Mouse (Mus musculus) left cerebral cortex, adult 2 months (tissue): ENCODE results near the gene Tmem8. TPM values are rescaled to one million over a fixed set of nuclear protein-coding genes. Genes with fewer than 3 reads are reported as not detected.

ENCODE experiments used
- DNase-seq, 2 experiments: peaks; one replicate each; pipeline ENCODE4 v3.0.0; 2021 to 2022; ENCODE audit warnings: low spot score in 2 of 2, mixed read lengths in 1 of 2; ENCODE audit errors: extremely low spot score in 1 of 2
- H3K27ac ChIP-seq: fragments of 200-600 bp; 2 replicates; pipeline ENCODE4 v1.8.1; 2022
- H3K4me3 ChIP-seq: fragments of 200-600 bp; 2 replicates; pipeline ENCODE4 v1.8.1; 2022
- CTCF ChIP-seq: fragments of 200-600 bp; IDR thresholded peaks from 2 replicates; pipeline ENCODE4 v1.8.1; 2022; ENCODE audit warnings: antibody characterized with exemption, mild to moderate bottlenecking, moderate library complexity
- intact Hi-C: fragments of 180-260 bp; cut with DNase I; formaldehyde crosslinking; loops from one replicate; pipeline ENCODE4 v1.15.1; 2025
- total RNA-seq, 2 experiments: library from RNA; stranded (reverse); gene quantifications; 2 replicates each; pipeline ENCODE4 v1.2.3; 2021

The Tmem8 gene
- total RNA-seq, 2 experiments from 2014 or later = 14.3 to 14.7 TPM

GRCm38 (mm10) chr17:26162736-26163135 lies 49.6 kb downstream of the Tmem8 start:
- DNase-seq = no peak
- no peak overlapping the region for H3K27ac ChIP-seq
- no peak overlapping the region for H3K4me3 ChIP-seq
- no peak for TF ChIP-seq CTCF
- intact Hi-C loops = no loop called here

- no peak overlapping the region for H3K27ac ChIP-seq
- TF ChIP-seq CTCF = no peak
- DNase-seq = no peak
- intact Hi-C loops = no loop called here
- no peak overlapping the region for H3K4me3 ChIP-seq
Observed at GRCm38 (mm10) chr17:26168039-26168438, 54.9 kb downstream of the Tmem8 start.

Other genes starting within 250 kb of the Tmem8 start
- 10 to 100 TPM; 17.8 to 25.7 TPM for gene Mcrip2, start 244.5 kb upstream of the Tmem8 start, total RNA-seq
- 10 to 100 TPM; 37.8 to 38.1 TPM for gene Mettl26, start 238.2 kb upstream of the Tmem8 start, total RNA-seq
- gene Wfikkn1, start 232.4 kb upstream of the Tmem8 start, total RNA-seq = 1 to 10 TPM; 1.7 TPM
- gene Rab40c, start 193.6 kb upstream of the Tmem8 start, total RNA-seq = 10 to 100 TPM; 46.4 to 47.2 TPM
- gene Pigq, start 168.4 kb upstream of the Tmem8 start, total RNA-seq = 100 to 1,000 TPM in 1 of 2 experiments, 10 to 100 TPM in 1; 96.5 to 118 TPM
- under 1 TPM; 0.20 to 0.87 TPM for gene Nhlrc4, start 168.3 kb upstream of the Tmem8 start, total RNA-seq
- gene A930017K11Rik, start 160.7 kb upstream of the Tmem8 start, total RNA-seq = under 1 TPM; 0.26 to 0.27 TPM
- 10 to 100 TPM; 53.9 to 59.3 TPM for gene Capn15, start 127.5 kb upstream of the Tmem8 start, total RNA-seq
- 100 to 1,000 TPM; 114 to 119 TPM for gene Rab11fip3, start 43.7 kb upstream of the Tmem8 start, total RNA-seq
- gene Decr2, start 23.0 kb upstream of the Tmem8 start, total RNA-seq = 10 to 100 TPM; 28.5 to 31.5 TPM
- 1 to 10 TPM; 3.6 to 4.2 TPM for gene Nme4, start 17.7 kb upstream of the Tmem8 start, total RNA-seq
- 10 to 100 TPM; 67.8 to 68.0 TPM for gene Mrpl28, start 10.2 kb downstream of the Tmem8 start, total RNA-seq
- gene Axin1, start 25.4 kb downstream of the Tmem8 start, total RNA-seq = 10 to 100 TPM; 25.9 to 29.7 TPM
- 1 to 10 TPM in 1 of 2 experiments, under 1 TPM in 1; 0.59 to 1.0 TPM for gene Pdia2, start 85.8 kb downstream of the Tmem8 start, total RNA-seq
- 10 to 100 TPM; 41.9 to 52.7 TPM for gene Rgs11, start 89.7 kb downstream of the Tmem8 start, total RNA-seq
- 10 to 100 TPM; 94.3 to 95.0 TPM for gene Arhgdig, start 94.5 kb downstream of the Tmem8 start, total RNA-seq
- gene Fam234a, start 130.9 kb downstream of the Tmem8 start, total RNA-seq = 10 to 100 TPM; 18.9 to 19.2 TPM
- gene Luc7l, start 139.6 kb downstream of the Tmem8 start, total RNA-seq = 10 to 100 TPM; 80.4 to 82.2 TPM